Mouse (Mus musculus): Measurements from ENCODE around the gene Secisbp2.

- no peak for TF ChIP-seq POLR2A (IDR thresholded peaks at IDR 0.05; ENCODE audit: low read depth, low read length)
- TF ChIP-seq SIN3A (IDR thresholded peaks at IDR 0.05; ENCODE audit: low read length): no peak
- TF ChIP-seq CTCF (conservative IDR thresholded peaks at IDR 0.05 in 1 of 2, IDR thresholded peaks at IDR 0.05 in 1 of 2; ENCODE audit: low read depth in 2 of 2, low read length in 2 of 2): no peak
- no peak for TF ChIP-seq KAT2A (IDR thresholded peaks at IDR 0.05; ENCODE audit: insufficient replicate concordance, low read length)
- TF ChIP-seq RAD21 (IDR thresholded peaks at IDR 0.05; ENCODE audit: low read depth, low read length): no peak
- TF ChIP-seq TCF12 (IDR thresholded peaks at IDR 0.05; ENCODE audit: low read depth, low read length): no peak
- no peak for TF ChIP-seq IRF4 (IDR thresholded peaks at IDR 0.05; ENCODE audit: low read depth, low read length)
- TF ChIP-seq ZKSCAN1 (IDR thresholded peaks at IDR 0.05; ENCODE audit: borderline replicate concordance, low read depth, low read length): no peak
Measured at GRCm38 (mm10) chr13:51696481-51696880, 45.0 kb downstream of the Secisbp2 start.

All from CH12.LX (cell line).